Mouse (Mus musculus) heart, embryonic 14.5 days (tissue): Measurements from ENCODE around the gene Plekha7. TPM values are rescaled to one million over a fixed set of nuclear protein-coding genes. Genes with fewer than 3 reads are reported as not detected.

ENCODE experiments used
- ATAC-seq: fragments of 200-750 bp; cut with Nextera tagmentation; 2 replicates; pipeline ENCODE4 v1.8.0; 2017; ENCODE audit warnings: low read depth, moderate TSS enrichment; ENCODE audit not compliant: insufficient number of reproducible peaks, insufficient read depth, low FRiP score
- H3K27ac ChIP-seq, 2 experiments: fragments of 200-500 bp in 1 of 2; fragments of 300-500 bp in 1 of 2; sonication (generic) in 1 of 2; replicated peaks in 1 of 2; 2 replicates each; pipeline ENCODE4 v1.5.1; 2012 to 2014; ENCODE audit warnings: low read depth in 2 of 2, low read length in 2 of 2, control low read depth in 1 of 2, mild to moderate bottlenecking in 1 of 2, mixed read lengths in 1 of 2; ENCODE audit not compliant: control insufficient read depth in 1 of 2, insufficient read depth in 1 of 2
- H3K27me3 ChIP-seq: fragments of 300-500 bp; sonication (generic); 2 replicates; pipeline ENCODE4 v1.6.1; 2014; ENCODE audit warnings: mild to moderate bottlenecking, low read length, control low read depth; ENCODE audit not compliant: control insufficient read depth, insufficient read depth
- H3K36me3 ChIP-seq: fragments of 300-500 bp; sonication (generic); 2 replicates; pipeline ENCODE4 v1.6.1; 2014; ENCODE audit warnings: mild to moderate bottlenecking, control low read depth, low read length, mixed read lengths; ENCODE audit not compliant: control insufficient read depth, insufficient read depth
- H3K4me1 ChIP-seq, 2 experiments: fragments of 200-500 bp in 1 of 2; fragments of 300-500 bp in 1 of 2; sonication (generic) in 1 of 2; 2 replicates each; pipeline ENCODE4 v1.6.1; 2012 to 2014; ENCODE audit warnings: low read length in 2 of 2, control low read depth in 1 of 2, mixed read lengths in 1 of 2; ENCODE audit not compliant: control insufficient read depth in 2 of 2, insufficient read depth in 2 of 2
- H3K4me2 ChIP-seq: fragments of 300-500 bp; sonication (generic); 2 replicates; pipeline ENCODE4 v1.6.1; 2014; ENCODE audit warnings: mild to moderate bottlenecking, low read length
- H3K4me3 ChIP-seq, 2 experiments: fragments of 200-500 bp in 1 of 2; fragments of 300-500 bp in 1 of 2; sonication (generic) in 1 of 2; 2 replicates each; pipeline ENCODE4 v1.5.1; 2012 to 2014; ENCODE audit warnings: low read length in 2 of 2, mild to moderate bottlenecking in 2 of 2, control low read depth in 1 of 2, low read depth in 1 of 2, moderate library complexity in 1 of 2; ENCODE audit not compliant: control insufficient read depth in 1 of 2, insufficient read depth in 1 of 2
- H3K9ac ChIP-seq: fragments of 300-500 bp; sonication (generic); 2 replicates; pipeline ENCODE4 v1.6.1; 2014; ENCODE audit warnings: mild to moderate bottlenecking, low read length
- H3K9me3 ChIP-seq: fragments of 300-500 bp; sonication (generic); 2 replicates; pipeline ENCODE4 v1.6.1; 2016; ENCODE audit warnings: low read length, control low read depth; ENCODE audit not compliant: control insufficient read depth
- WGBS: fragments of 180-500 bp; shearing (Covaris S2); extraction: QIAGEN DNeasy Blood & Tissue Kit; methylation state at CpG from one replicate; pipeline ENCODE4 v1.1.7; 2014; 5-methylcytosine and 5-hydroxymethylcytosine counted together
- polyA plus RNA-seq: library from polyadenylated mRNA; unstranded; fragments of >200 nt; fragmentation: Nextera tagmentation; extraction: Ambion mirVana; gene quantifications from 2 replicates; pipeline ENCODE4 v1.2.1, GENCODE M21; 2014

Plekha7 gene
- polyA plus RNA-seq, 1 experiment from 2014 or later, result 26.1 TPM

DNA sequence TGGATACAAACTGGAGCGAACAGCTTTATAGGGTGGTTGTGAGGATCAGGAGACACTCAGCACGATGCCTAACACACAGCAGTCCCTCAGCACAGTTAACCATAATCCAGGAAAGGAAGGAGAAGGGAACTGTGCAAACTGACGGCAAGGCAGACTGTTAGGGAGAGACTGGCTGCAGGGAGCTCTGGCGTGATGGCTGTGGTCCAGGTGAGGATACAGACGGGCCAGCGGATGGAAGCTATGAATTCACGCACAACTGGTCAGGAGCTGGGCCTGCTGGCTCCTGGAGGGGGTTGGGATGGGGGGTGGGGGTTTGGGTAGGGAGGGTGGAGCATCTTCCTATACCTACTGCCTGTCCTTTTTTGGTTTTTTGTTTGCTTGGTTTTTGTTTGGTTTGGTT is 182.5 kb downstream of the Plekha7 start:
- H3K27me3 ChIP-seq, result no peaks in the 10 kb centered on the region
- H3K36me3 ChIP-seq, result peaks cover 74% of the 10 kb centered on the region
- no peak overlapping the region for H3K4me2 ChIP-seq
- H3K9me3 ChIP-seq, result no peaks in the 10 kb centered on the region
- 78% methylated on average over 7 of the region's 7 CpGs for WGBS
- no peak overlapping the region for H3K27ac ChIP-seq
- H3K4me1 ChIP-seq, result no peaks in the 10 kb centered on the region
- no peak for ATAC-seq
- H3K4me3 ChIP-seq, result no peak overlapping the region
- no peak overlapping the region for H3K9ac ChIP-seq

DNA sequence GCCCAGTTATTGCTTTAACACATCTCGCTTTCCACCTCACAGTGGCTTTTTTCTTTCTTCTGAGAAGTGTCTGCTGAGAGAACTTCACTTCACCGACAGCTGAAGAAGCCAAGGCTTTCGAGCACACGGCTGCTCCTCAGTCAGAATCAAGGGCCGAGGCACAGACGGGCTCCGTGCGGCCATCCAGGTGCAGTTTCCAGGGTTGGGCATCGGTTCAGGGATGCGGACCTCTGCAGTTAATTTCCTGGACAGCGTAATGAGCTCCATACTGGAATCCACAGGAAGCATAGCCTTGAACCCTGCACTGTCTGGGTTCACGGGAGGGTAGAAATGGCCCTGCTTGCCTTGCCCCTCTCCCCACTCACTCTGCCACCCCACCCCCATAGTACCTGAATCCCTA is 184.1 kb downstream of the Plekha7 start:
- Histone ChIP-seq H3K4me3 (no peak overlapping the region), H3K27me3 (no peaks in the 10 kb centered on the region), H3K36me3 (peaks cover 62% of the 10 kb centered on the region), H3K9me3 (no peaks in the 10 kb centered on the region), H3K9ac (no peak overlapping the region), H3K4me2 (no peak overlapping the region), H3K27ac (no peak overlapping the region), H3K4me1 (no peaks in the 10 kb centered on the region)
- WGBS, result 92% methylated on average over 12 of the region's 12 CpGs
- no peak for ATAC-seq

DNA sequence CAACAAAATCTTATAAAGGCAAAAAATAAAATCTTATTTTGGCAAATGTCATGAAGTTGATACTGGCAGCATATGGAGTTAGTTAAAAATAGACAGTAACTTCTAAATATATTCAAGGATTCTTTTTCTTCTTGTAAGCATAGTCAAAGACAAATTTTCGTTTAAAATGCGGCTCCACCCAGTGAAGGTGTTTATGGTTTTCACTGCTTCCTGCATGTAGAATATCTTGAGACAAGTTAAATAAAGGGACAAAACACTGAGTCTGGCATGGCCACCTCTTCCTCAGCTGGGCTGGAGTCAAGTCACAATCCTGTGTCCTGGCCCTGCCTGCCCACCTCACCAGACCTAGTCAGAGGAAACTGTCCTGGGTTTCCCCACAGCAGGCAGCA is 184.6 kb downstream of the Plekha7 start:
- Histone ChIP-seq H3K9me3 (no peaks in the 10 kb centered on the region), H3K4me1 (no peaks in the 10 kb centered on the region), H3K9ac (no peak overlapping the region), H3K4me2 (no peak overlapping the region), H3K36me3 (peaks cover 57% of the 10 kb centered on the region), H3K27me3 (no peaks in the 10 kb centered on the region), H3K27ac (no peak overlapping the region), H3K4me3 (no peak overlapping the region)
- 86% methylated on average over 2 of the region's 2 CpGs for WGBS
- no peak for ATAC-seq

DNA sequence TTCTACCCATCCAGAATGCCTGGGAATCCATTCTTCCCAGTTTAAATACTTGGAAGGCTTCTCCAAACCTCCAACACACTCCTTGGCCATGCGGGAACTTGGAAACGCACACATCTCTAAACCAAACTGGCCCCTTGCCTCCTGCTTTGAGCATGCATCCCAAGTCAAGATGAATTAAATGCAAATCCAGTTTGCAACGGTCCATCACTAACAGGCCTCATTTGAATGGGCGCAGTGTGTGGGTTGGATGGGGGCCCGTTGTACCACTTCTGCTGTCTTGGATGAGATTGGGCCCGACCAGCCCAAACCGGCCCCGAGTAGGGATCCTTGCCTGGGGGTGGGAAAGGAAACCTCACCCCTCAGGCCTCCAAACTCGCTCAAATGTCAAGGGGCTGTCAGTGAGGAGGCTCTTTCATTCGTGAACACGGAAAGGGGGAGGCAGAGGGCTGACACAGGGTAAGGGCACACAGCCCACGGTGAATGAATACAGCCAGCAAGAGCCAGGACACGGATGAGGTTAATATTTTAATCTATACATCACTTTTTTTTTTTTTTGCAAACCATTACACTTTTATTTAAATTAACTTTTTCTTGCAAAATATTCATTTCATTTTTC is 185.1 kb downstream of the Plekha7 start:
- no peak overlapping the region for H3K27ac ChIP-seq
- ATAC-seq, result no peak
- no peak overlapping the region for H3K9ac ChIP-seq
- no peak overlapping the region for H3K4me3 ChIP-seq
- H3K4me1 ChIP-seq, result no peaks in the 10 kb centered on the region
- WGBS, result 77% methylated on average over 13 of the region's 13 CpGs
- no peaks in the 10 kb centered on the region for H3K27me3 ChIP-seq
- no peak overlapping the region for H3K4me2 ChIP-seq
- no peaks in the 10 kb centered on the region for H3K9me3 ChIP-seq
- H3K36me3 ChIP-seq, result peaks cover 52% of the 10 kb centered on the region

DNA sequence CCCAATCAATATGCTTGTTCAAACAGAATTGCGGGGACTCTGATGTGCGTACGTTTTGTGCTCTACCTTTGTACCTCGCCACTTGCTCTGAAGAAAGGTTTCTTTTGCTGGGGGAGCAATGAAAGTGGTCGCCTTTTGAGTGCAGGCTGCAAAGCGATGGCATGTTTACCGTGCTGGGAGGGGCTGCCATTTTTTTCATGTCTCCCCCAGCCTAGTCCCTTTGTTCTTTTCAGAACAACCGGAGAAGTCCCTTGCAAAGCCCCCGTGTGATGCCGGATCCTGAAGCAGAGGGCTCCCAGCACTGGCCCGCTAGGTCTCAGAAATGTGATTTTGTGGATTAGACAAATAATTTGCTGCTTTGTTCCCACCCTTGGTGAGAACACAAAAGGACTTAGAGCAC is 187.0 kb downstream of the Plekha7 start:
- H3K4me3 ChIP-seq, result no peak overlapping the region
- no peak overlapping the region for H3K27ac ChIP-seq
- H3K27me3 ChIP-seq, result no peaks in the 10 kb centered on the region
- 0 out of 2 replicates have a peak, but pooled peaks cover 3% of the 10 kb centered on the region for H3K9me3 ChIP-seq
- ATAC-seq, result no peak
- WGBS, result 76% methylated on average over 11 of the region's 11 CpGs
- H3K9ac ChIP-seq, result no peak overlapping the region
- peaks cover 34% of the 10 kb centered on the region for H3K36me3 ChIP-seq
- no peak overlapping the region for H3K4me2 ChIP-seq
- H3K4me1 ChIP-seq, result no peaks in the 10 kb centered on the region

DNA sequence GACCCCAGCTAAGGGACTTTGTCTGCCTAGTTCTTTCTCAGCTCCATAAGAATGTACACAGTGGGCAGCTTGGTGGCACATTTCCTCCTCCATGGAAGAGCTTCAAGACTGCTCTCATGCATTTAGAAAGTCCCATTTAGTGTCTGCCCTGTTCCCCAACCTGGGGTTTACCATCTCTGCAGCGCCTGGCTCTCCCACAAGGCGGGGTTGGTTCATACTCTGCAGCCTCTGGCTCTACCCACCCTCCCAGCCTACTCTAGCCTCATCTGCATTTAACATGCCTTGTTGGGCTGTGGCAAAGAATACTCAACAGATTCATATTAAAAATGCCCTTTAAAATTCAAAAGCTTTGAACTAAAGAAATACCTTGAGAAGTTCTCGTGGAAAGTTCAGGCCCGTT is 187.4 kb downstream of the Plekha7 start:
- Histone ChIP-seq H3K9ac (no peak overlapping the region), H3K27ac (no peak overlapping the region), H3K9me3 (0 out of 2 replicates have a peak, but pooled peaks cover 3% of the 10 kb centered on the region), H3K4me2 (no peak overlapping the region), H3K4me3 (no peak overlapping the region), H3K27me3 (no peaks in the 10 kb centered on the region), H3K4me1 (no peaks in the 10 kb centered on the region), H3K36me3 (peaks cover 29% of the 10 kb centered on the region)
- 89% methylated on average over 4 of the region's 4 CpGs for WGBS
- ATAC-seq, result no peak

DNA sequence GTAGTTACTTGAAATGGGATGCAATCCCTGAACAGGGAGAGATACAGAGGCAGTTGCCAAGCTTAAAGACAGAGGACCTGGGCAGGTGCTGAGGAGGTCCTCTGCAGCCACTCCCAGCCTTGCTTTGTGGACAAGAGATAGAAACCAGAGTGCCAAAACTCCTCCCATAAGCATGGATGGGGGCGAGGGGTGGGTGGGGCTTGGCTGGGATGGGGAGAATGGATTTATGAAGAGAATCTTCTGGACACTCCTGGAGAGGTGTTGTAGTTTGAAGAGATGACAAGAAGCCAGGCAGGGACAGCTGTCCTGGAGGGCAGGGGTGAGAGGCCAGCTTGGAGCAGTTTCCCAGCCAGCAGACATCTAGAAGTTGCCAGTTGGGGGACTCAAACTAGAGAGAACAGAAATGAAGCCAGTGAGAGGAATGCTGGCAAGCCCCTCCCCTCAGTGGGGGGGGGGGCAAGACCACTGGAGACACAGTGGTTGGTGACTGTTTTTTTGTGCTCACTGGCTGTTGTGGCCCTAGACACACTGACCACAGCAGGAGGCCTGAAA is 188.8 kb downstream of the Plekha7 start:
- peaks cover 18% of the 10 kb centered on the region for H3K36me3 ChIP-seq
- no peak for ATAC-seq
- 50% methylated on average over 1 of the region's 1 CpGs for WGBS

DNA sequence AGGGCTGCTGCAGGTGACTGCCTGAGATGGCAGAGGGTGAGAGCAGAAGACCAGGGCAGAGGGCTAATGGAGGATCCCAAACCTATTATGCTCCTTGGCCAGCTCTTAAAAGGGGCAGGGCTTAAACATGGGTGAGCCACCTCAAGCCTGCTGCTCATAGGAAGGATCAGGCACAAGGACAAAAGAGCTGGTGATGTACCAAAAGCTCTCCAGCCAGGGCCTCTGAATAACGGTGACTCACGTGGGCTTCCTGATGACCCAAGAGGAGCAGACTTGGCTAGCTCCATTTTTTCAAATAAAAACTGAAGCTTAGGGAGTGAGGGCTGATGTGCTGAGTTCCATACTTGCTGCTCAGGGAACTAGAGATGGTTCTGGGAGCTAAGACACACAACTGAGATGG is 192.2 kb downstream of the Plekha7 start:
- 0 out of 2 replicates have a peak, but pooled peaks cover 3% of the 10 kb centered on the region for H3K9me3 ChIP-seq
- H3K4me3 ChIP-seq, result no peak overlapping the region
- no peaks in the 10 kb centered on the region for H3K4me1 ChIP-seq
- H3K27ac ChIP-seq, result no peak overlapping the region
- H3K9ac ChIP-seq, result no peak overlapping the region
- 66% methylated on average over 2 of the region's 2 CpGs for WGBS
- H3K27me3 ChIP-seq, result no peaks in the 10 kb centered on the region
- H3K4me2 ChIP-seq, result no peak overlapping the region
- H3K36me3 ChIP-seq, result no peaks in the 10 kb centered on the region
- no peak for ATAC-seq

More for the DNA sequence above, 188.8 kb downstream of the Plekha7 start:
- no peak overlapping the region for H3K4me3 ChIP-seq
- no peaks in the 10 kb centered on the region for H3K4me1 ChIP-seq
- no peak overlapping the region for H3K9ac ChIP-seq
- no peak overlapping the region for H3K27ac ChIP-seq
- 0 out of 2 replicates have a peak, but pooled peaks cover 3% of the 10 kb centered on the region for H3K9me3 ChIP-seq
- no peaks in the 10 kb centered on the region for H3K27me3 ChIP-seq
- H3K4me2 ChIP-seq, result no peak overlapping the region
